Mouse (Mus musculus): ENCODE data around the gene Srsf7. TPM values are rescaled to one million over a fixed set of nuclear protein-coding genes. Genes with fewer than 3 reads are reported as not detected.

Gene Srsf7
- 417 and 493 TPM in 2 replicates for polyA plus RNA-seq (2012; rRNA removed)

DNA sequence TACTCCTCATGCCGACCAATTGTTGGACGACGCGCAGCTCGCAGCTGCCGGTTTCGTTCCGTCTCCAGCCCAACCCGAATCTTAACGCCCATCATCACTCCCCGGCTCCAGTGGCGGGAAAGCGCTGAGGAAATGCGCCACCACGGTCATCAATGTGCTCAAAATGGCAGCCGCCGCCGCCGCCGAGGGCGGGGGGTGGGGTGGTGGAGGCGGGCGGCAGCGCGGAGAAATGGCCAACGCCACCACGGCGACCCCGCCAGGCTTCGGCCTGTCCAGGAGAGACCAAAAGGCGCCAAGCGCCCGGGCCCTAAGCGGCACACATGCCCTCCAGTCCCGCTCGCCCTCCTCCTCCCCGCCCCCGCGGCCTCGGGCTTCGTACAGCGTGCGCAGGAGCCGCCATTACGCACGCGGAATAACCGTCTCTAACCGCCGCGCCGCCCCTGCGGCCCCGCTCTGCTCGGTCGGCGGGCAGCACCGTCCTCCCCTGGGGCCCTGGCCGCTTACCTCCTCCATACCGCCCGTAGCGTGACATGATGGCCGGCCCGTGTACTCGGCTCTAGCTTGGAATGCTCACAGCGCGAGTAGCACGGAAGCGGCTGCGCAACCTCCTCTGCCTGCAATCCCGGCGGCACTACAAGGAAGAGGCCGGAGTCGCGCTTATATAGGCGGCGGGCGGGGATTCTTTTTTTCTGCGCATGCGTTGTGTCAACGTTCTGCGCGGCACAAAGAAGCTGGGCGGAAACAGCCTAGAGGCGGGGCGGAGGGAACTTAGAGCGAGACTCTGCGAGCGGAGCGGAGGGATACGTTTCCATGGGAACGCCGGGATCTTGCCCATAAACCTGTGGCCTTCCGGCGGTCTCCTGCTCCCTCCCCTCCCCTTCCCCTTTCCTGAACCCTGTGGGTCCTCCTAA, at the start of gene Srsf7, which contains the start of gene Ttc39d:
Gene Srsf7, minus strand, starts transcription at position 637 of the 911 bp plus-strand sequence.
Gene Ttc39d, plus strand, starts transcription at position 790 of the 911 bp plus-strand sequence.

DNA sequence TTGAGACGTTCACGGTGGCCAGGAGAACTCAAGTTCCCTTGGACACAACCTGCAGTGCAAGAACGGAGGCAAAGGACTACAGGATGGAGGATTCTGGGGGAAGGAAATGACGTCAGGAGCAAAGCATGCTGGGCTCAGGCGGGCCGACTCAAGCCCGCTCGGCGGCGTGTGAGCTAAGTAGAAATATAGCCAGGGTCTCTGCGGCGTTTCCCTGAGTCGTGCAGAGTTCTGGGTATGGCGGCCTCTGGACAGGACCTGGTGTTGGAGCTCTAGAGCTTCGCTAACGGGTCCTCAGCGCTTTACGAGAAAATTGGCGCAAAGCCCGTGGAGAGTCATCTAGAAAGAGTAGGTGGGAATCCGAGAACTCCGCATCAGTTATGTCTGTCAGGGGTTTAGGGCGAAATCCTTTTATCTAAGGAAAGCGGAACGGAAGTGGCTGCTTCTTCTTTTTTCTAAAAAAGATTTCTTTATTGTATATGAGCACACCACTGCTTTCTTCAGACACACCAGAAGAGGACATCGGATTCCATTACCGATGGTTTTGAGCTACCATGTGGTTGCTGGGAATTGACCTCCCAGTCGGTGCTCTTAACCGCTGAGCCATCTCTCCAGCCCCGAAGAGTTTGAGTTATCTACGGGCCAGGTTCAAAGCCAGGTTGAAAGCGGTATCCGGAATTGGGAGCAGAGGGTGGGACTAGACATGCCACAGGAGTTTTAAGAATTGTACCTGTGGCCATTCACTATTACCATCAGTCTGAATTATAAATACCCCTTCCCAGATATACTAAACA, 17.4 kb upstream of the Srsf7 start, which contains the start of gene Gemin6:
Gene Gemin6, plus strand, starts transcription at position 116 of the 791 bp plus-strand sequence.

Other genes with a start within 250 kb of the Srsf7 start
- gene Hnrnpll, start 145.0 kb downstream of the Srsf7 start, polyA plus RNA-seq (2012; rRNA removed) = 85.8 and 96.9 TPM in 2 replicates
- 2.4 and 3.9 TPM in 2 replicates for gene Galm, start 79.8 kb downstream of the Srsf7 start, polyA plus RNA-seq (2012; rRNA removed)
- 0.10 TPM in 2 replicates for gene Ttc39d, start 153 bp upstream of the Srsf7 start, polyA plus RNA-seq (2012; rRNA removed)
- 12.7 and 15.0 TPM in 2 replicates for gene Gemin6, start 17.1 kb upstream of the Srsf7 start, polyA plus RNA-seq (2012; rRNA removed)
- gene Morn2, start 82.9 kb upstream of the Srsf7 start, polyA plus RNA-seq (2012; rRNA removed) = 22.7 and 26.6 TPM in 2 replicates
- 68.2 and 69.8 TPM in 2 replicates for gene Dhx57, start 83.2 kb upstream of the Srsf7 start, polyA plus RNA-seq (2012; rRNA removed)
- 1.8 and 2.9 TPM in 2 replicates for gene Arhgef33, start 100.1 kb upstream of the Srsf7 start, polyA plus RNA-seq (2012; rRNA removed)
- gene Gm10190, start 166.2 kb upstream of the Srsf7 start, polyA plus RNA-seq (2012; rRNA removed) = 0.59 and 0.61 TPM in 2 replicates

Measured in central nervous system, embryonic 14 days (tissue).